Mouse (Mus musculus): ENCODE results near the gene Ccdc116. TPM values are rescaled to one million over a fixed set of nuclear protein-coding genes. Genes with fewer than 3 reads are reported as not detected.
"Not testable (repeated sequence)": the region's sequence is repeated elsewhere in the genome, so short reads cannot be mapped to it uniquely, and the experiment has no call there.

Ccdc116 gene
- 1 to 10 TPM; 3.0 to 3.3 TPM for total RNA-seq (2021)
- long read RNA-seq, experiment 1, partial matches to known transcripts: 0 of 2 reads
- long read RNA-seq, experiment 1, other reads (novel, unspliced or antisense): 1 of 2 reads
- long read RNA-seq, experiment 2, partial matches to known transcripts: 1 of 2 reads
- long read RNA-seq, experiment 2, other reads (novel, unspliced or antisense): 1 of 2 reads

DNA sequence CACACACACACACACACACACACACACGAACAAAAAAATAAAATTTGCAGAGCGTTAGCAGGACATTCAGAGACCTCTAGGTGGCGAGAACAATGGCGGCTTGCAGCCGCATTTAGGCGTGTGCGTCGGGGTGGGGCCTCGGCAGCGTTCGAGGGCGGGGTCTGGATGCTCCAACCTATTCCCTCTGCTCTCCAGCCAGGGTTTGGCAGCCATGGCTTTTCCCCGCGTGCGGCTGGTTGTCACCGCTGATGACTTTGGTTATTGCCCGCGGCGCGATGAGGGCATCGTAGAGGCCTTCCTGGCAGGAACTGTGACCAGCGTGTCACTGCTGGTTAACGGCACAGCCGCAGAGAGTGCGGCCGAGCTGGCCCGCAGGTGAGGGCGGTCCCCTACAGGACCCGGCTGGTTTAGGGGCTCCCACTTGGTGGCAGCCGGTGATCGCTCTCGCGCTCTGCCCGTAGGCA lies at the start of gene Ccdc116:
Gene Ccdc116, minus strand, starts transcription at position 458 of the 464 bp plus-strand sequence.
- peak; percentile 78 to 80 for DNase-seq (ENCODE audit: low spot score in 2 of 2)

DNA sequence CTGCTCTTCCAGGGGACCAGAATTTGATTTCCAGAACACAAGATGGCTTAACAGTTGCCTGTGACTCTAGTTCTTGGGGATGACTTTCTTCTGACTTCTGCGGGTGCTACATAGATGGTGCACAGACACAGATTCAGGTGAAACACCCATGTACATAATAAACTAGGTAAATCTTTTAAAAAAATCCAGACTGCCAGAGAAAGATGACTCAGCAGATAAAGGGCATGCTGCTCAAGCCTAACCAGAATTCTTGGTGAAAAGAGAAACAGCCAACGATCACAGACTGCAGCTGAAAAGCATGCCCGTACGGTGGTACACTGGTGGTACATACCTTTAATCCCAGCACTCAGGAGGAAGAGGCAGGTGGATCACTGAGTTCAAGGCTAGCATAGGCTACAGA lies 46.8 kb upstream of the Ccdc116 start:
- no peak for DNase-seq (ENCODE audit: low spot score in 2 of 2)

DNA sequence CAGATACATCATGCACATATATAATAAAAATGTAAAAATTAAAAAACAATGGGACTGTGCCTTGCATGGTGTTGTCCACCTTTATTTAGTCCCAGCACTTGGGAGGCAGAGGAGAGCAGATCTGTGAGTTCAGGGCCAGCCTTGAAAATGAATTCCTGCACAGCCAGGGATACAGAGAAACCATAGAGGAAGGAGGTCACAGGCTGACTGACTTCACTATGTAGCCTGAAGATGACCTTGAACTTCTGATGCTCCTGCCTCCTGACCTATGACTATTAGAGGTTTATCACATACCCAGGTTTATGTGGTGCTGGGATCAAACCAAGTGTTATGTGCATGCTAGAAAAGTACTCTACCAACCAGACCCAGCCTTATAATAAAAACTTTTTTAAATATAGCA lies 38.4 kb upstream of the Ccdc116 start:
- no peak for DNase-seq (ENCODE audit: low spot score in 2 of 2)

DNA sequence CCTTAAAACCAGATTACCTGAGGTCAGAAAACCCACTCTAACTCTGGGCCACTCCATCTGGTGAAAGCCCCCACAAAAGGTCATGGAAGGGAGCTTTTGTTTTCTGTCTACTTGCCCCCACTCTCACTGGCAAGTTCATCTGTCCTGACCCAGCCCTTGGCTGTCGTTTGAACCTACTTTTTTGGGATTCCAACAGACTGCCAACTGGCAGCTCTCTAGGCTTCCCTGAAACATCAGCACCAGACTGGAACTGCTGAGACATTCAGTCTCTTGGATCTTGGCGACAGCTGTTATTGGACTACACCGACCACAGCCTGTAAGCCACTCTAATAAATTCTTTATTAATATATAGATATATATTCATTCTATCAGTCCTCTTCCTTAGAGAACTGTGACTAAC lies 36.0 kb upstream of the Ccdc116 start:
- DNase-seq (ENCODE audit: low spot score in 2 of 2): no peak

DNA sequence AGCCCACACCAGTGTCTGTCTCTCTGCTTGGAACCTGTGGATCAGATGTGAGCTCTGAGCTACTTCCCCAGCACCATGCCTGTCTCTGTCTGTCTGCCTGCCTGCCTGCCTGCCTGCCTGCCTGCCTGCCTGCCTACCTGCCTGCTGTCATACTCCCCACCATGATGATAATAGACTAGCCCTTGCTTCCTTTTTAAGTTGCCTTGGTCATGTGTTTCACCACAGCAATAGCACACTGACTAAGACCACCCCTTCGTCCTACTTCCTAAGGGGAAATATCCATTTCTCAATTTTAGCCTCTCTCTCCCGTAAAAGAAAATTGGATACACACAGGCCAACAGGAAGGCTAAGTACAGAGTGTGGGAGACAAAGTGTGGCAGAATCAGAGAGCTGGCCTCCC lies 35.1 kb upstream of the Ccdc116 start:
- no peak for DNase-seq (ENCODE audit: low spot score in 2 of 2)

DNA sequence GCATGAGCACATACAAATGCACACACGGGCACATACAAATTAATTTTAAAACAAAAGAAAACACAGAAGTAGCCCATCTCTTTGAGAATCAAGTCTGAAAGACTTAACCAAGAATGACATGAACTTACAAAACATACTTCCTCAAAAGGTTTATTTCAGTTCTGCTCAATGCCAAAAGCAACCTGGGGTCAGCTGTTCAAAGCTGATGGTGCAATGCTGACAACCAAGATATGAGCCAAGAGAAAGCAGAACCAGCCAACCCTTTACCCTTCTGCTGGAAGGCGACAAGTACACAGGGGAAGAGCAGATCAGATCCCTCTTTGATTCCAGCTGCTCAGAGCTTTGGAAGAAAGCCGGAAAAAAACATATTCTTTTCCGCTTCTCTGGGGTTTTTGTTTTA lies 34.4 kb upstream of the Ccdc116 start:
- DNase-seq (ENCODE audit: low spot score in 2 of 2): no peak

DNA sequence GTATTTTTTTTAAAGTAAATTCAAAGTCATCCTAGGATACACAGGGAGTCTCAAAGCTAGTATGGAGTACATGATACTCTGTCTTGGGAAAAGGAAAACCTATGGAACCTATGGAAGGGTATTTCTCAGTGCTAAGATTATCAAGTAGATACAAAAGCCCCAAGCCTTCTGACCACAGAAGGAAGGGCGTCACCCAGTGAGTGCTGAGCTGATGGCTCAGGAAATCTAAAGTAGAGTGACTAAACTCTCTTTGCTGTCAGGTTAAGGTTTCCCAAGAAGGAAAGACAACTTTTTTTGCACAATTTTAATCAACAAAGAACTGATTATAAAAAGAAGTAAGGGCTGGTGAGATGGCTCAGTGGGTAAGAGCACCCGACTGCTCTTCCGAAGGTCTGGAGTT lies 32.7 kb upstream of the Ccdc116 start:
- DNase-seq (ENCODE audit: low spot score in 2 of 2): no peak

DNA sequence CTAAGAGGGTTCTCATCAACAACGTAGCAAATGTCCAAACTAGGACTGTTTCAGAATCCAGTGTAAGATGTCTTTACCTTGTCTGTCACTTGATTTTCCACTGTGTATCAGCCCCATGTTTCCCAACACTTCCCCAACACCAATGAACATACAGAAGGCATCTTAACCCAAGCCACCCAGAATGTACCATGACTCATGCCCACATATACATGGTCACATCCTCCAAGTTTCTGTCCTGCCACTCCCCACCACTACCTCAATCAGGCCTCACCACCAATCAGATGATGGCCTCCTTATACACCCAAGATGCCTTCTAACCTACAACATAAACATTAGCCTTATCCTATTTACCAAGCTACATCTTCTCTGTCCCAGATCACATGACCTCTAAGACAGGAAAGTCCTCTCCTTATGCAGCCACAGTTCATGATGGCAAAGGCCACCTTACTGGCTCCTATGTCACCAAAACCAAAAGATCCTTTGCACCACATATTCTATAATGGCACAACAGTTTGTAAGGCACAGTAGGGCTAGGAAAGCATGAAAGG lies 30.7 kb upstream of the Ccdc116 start:
- no peak for DNase-seq (ENCODE audit: low spot score in 2 of 2)

DNA sequence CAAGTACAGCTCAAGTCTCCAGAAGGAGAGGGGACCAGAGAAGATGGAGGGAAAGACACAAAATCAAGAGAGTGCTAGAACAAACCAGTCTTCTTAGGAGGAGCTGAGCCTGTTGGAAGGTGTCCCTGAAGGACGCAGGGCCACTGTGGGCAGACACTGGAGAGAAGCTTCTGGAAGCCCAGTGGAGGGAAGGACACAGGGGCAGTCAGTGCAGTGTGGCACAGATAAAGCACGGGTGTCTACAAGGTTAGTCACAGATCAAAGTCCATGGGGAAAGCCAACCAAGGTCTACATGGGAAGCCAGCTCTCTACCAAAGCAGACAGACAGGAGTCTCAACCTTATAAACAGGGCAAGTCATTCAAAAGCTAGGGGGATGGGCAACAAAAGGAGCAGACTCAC lies 28.7 kb upstream of the Ccdc116 start:
- DNase-seq (ENCODE audit: low spot score in 2 of 2): no peak

DNA sequence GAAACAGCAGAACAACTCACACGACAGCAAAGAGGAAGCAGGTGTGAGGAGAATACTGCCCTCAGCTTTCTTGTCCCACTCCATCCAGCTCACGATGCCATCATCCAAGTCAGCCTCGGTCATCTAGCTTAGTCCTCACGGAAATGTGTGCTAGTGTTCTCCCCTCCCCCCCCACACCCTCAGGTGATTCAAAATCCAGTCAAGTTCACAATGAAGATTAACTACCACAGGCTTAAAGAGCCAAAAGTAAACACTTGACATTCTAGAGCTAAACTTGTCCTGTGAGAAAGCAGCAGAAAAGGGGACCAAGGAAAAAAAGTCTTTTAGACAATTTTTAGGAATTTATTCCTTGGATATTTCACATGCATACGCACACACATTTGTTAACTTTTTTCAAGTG lies 21.0 kb upstream of the Ccdc116 start:
- no peak for DNase-seq (ENCODE audit: low spot score in 2 of 2)

DNA sequence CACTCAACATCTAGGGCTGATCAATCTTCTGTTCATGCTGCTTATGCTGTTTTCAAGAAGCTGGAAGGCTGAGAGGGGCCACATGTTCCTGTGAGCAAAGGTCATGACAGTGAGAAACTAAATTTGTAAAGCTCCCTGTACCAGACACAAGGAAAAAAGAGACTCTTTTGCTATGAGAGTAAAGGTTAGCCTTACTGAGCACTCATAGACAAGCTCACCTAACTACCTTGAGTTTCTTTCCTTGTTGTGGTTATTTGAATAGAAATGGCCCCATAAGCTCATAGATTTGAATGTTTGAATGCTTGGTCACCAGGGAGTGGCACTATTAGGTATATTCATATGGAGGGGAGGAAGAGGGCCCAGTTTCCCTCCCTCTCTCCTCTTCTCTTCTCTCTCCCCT lies 20.1 kb upstream of the Ccdc116 start:
- DNase-seq (ENCODE audit: low spot score in 2 of 2): no peak

DNA sequence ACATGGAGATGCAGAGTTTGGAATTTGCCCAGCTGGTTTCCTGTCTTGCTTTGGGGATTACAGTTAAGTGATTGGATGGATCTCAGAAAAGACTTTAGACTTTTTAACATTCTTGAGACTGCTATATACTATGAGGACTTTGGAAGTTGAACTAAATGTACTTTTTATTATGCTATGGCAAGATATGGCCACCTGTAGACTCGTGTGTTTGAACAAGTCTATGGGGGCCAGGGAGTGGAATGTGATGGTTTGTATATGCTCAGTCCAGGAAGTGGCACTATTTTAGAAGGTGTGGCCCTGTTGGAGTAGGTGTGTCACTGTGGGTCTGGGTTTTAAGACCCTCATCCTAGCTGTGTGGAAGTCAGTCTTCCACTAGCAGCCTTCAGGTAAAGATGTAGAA lies 18.4 kb upstream of the Ccdc116 start:
- not testable (repeated sequence) for DNase-seq (ENCODE audit: low spot score in 2 of 2)

DNA sequence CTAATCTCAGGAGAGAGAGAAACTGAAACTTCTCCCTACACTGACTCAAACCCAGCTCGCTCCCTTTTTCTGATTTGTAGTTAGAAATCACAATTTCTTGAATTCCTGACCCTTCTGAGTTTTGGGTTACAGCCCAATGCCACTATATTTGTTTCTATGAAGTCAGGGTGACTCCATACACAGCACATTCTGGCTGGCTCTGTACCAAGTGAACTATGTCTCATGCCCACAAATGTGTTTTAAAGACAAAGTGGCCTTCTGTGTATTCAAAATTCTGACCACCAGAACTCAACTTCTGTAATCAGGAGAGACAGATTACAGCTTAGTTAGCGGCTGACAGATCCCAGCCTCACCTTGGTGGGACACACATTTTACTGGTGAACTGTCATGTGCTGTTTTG lies 7.3 kb upstream of the Ccdc116 start:
- no peak for DNase-seq (ENCODE audit: low spot score in 2 of 2)

DNA sequence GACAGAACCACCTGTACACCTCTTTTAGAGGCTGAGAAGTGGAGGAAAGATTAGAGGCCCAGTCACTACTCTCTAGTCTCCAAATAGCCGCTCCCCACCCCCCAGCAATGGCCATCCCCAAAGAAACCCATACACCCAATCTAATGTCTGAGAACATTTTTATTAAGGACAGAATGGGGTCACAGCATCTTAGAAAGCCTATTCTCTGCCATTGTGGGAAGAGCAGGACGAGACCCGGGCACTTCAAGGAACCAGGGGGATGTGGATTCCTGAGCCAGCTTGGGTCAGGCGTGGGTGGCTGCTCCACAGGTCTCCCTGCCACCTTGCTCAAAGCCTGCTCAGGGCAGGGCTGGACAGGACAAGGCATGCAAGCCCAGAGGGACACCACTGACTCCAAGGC lies 4.8 kb upstream of the Ccdc116 start:
- DNase-seq (ENCODE audit: low spot score in 2 of 2): no peak

DNA sequence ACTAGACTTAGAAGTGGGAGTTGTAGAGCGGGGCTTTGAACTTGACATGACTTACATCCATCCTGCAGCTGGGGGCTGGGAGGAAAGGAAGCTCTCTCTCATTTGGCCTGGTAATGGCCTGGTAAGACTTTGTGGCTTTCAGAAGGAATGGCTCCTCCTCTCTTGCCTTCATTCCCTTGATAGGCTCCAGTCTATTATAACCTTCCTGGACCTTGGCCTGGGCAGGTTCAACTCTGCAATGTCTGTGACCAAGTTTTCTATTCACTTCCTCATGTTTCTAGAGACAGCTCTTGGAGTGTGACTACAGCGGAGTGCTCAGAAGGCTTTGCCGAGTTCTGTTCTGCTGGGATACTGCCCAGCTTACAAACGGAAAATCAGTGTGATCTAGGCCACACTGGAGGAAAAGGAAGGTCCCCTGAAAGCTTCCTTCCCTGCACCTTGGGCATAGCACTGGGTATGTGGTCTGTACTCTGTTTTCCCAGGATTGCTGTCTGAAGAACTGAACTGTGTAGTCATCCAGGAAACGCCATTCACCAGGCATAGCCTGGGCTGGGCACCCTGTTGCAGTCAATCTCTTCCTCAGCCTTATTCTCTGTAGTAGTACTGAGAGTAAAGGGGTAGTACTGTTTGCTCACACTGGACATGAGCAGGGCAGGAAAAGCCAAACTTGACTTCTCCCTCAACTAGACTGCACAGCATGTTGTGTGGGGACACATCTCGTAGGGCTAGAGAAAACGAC lies 3.7 kb upstream of the Ccdc116 start:
- DNase-seq (ENCODE audit: low spot score in 2 of 2): no peak

DNA sequence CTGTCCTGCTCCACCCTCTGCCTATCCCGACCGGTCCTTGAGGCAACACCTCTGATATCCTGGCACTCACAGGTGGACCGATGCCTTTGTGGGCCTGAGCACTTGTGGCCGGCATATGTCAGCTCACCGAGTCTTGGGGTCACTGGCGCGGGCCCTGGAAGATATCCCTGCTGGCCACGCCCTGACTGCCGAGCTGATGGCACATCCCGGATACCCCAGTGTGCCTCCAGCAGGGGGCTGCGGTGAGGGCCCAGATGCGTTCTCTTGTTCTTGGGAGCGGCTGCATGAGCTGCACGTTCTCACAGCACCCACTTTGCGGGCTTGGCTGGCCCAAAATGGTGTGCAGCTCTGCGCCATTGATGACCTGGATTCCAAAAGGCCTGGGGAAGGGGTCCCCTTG lies 1.1 kb upstream of the Ccdc116 start:
- peak; percentile 14 to 16 for DNase-seq (ENCODE audit: low spot score in 2 of 2)

DNA sequence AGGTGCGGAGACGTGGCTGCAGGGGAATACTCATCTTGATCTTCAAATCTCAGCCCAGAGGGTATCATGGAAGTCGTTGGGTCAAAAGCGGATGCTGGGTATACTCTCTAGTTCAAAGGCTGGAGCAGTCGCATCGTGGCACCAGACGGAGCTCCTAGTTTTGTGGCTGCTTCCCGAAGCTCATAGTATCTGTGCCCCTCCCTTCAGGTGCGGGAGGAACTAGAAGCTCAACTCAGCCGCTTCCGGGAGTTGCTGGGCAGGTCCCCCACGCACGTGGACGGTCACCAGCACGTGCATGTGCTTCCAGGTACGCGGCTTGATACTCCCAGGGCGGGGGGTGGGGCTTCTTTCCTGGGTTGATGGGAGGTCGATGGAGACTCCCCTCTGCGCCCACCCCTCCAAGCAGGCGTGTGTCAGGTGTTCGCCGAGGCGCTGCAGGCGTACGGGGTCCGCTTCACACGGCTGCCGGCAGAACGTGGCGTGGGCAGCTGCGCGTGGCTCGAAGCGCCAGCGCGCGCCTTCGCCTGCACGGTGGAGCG lies 431 bp upstream of the Ccdc116 start:
- DNase-seq (ENCODE audit: low spot score in 2 of 2): peak; percentile 17 to 27

DNA sequence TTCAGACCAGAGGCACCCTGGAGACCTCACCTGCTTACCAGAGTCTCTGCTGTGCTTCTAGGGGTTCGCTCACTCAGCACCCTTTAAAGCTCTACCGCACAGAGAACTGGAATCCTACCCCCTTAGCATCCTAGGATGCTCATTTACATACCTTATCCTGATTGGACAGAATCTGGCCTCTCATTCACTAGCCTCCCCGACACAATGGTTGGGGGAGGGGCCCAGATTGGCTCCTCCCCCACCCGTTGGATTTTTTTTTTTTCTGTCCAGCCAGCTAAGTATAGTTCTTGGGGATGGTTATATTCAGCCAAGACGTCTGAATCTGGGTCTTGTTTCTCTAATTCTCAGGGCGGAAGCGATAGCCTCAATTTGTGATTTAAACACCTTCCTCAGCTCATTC lies 2.7 kb downstream of the Ccdc116 start, which contains the start of gene Ydjc:
Gene Ydjc, plus strand, starts transcription at position 283 of the 400 bp plus-strand sequence.
- no peak for DNase-seq (ENCODE audit: low spot score in 2 of 2)

DNA sequence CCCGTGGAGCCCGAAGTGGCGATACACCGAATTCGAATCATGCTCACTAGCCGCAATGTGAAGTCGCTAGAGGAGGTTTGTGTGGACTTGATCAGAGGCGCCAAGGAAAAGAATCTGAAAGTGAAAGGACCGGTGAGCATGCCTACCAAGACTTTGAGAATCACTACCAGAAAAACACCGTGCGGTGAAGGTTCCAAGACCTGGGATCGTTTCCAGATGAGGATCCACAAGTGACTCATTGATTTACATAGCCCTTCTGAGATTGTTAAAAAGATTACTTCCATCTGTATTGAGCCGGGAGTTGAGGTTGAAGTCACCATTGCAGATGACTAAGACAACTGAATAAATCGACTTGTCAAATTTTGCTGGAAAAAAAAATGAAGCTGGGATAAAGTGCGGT lies 9.7 kb downstream of the Ccdc116 start:
- no peak for DNase-seq (ENCODE audit: low spot score in 2 of 2)

DNA sequence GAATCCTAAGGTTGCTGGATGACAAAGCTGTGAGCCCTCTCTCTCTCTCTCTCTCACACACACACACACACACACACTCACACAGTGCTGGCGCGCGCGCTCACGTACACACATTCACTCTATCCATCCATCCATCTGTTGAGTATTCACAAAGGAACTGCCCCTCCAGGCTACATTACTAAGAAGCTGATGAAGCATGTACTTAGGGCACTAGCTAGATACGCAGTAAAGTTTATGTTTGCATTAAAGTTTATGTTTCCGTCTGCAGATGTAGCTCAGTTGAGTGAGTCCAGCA lies 14.2 kb downstream of the Ccdc116 start:
- no peak for DNase-seq (ENCODE audit: low spot score in 2 of 2)

DNA sequence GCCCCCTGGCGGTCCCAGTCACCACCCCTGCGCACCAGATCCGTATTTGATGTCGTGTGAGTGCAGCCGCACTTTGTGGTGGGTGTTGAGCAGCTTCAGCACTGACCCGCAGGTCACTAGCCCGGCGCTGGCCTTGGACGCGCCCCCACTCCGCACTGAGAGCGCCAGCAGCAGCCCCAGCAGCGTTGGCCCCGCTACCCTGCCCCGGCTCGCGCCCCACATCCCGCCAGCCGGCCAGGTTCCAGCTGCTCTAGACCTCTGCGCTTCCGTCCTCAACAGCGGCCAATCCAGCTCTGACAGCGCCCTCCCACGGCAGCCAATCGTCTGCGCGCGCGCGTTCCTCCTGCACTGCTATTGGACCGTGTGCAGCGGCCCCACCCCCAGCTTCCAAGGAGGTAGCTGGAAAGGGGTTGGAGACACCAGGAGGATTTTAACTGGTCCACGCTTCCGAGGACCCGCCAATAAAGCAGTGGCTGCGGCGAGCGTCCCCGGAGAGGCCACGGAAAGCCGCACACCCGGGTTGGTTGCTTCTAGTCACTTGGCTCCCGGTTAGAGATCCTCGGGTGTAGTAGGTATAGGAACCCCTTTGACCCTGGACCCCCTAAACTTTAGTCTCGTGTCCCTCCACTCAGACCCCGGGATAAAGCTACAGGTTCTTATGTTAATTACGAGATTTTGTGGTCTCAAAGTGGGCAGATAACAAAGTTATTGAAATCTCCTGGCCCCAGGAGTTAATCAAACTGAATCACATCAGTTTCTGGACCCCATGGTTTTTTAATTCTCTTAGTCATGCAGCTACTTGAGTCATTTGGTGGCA lies 14.7 kb downstream of the Ccdc116 start, which contains the start of gene Sdf2l1:
Gene Sdf2l1, minus strand, starts transcription at position 295 of the 817 bp plus-strand sequence.
- DNase-seq (ENCODE audit: low spot score in 2 of 2): peak; percentile 94 to 97
